ENCODE assay signal across 26 mouse cellular contexts in genomic region chr2:33270569-33270968, GRCm38 (mm10). TPM values are rescaled to one million over a fixed set of nuclear protein-coding genes. Genes with fewer than 3 reads are reported as not detected.
DNase-seq lines count a peak whose midpoint lies in the region; ATAC-seq and TF ChIP-seq lines count a peak whose summit lies in the region.
"Had no signal": no experiment of that assay in that cellular context is flagged by ENCODE, and none has a peak within 500 bp of the region (broad histone marks: within the 10 kb centered on the region; RNA-seq: fewer than 3 reads in every experiment).

No protein-coding gene starts in this region.

- TF ChIP-seq EP300 in liver, postnatal 0 days (IDR thresholded peaks at IDR 0.05; ENCODE audit: low read depth): no peak

- H3K4me1 ChIP-seq in liver, adult 2 months (ENCODE audit: control insufficient read depth, insufficient read depth, low read length): peaks cover 3% of the 10 kb centered on the region
- peaks cover 4% of the 10 kb centered on the region; the same call in 1 of the 2 replicates for H3K4me1 ChIP-seq in liver, embryonic 13.5 days (replicated peaks)
- H3K4me1 ChIP-seq in liver, postnatal 0 days (ENCODE audit: insufficient read depth): peaks cover 9% of the 10 kb centered on the region
- no peaks in the 10 kb centered on the region for H3K4me1 ChIP-seq in hindbrain, embryonic 11.5 days (replicated peaks; ENCODE audit: control insufficient read depth, insufficient read depth, low read length)

- no peak overlapping the region for H3K9ac ChIP-seq in liver, adult 2 months (ENCODE audit: low read depth, low read length)
- H3K9ac ChIP-seq in liver, embryonic 13.5 days: no peak overlapping the region
- H3K9ac ChIP-seq in liver, postnatal 0 days (replicated peaks): no peak overlapping the region
- no peak overlapping the region for H3K9ac ChIP-seq in hindbrain, embryonic 11.5 days (ENCODE audit: low read depth, low read length)
- H3K9ac ChIP-seq: embryonic facial prominence, embryonic 13.5 days; embryonic facial prominence, embryonic 15.5 days; forebrain, embryonic 12.5 days had no signal

- no peak for TF ChIP-seq POLR2A in liver, adult 2 months (IDR thresholded peaks at IDR 0.05; ENCODE audit: extremely low read depth, insufficient read depth, low read length)

- ATAC-seq in liver, embryonic 13.5 days (ENCODE audit: low read depth): peak; percentile 53; the same call in 1 of the 2 replicates
- ATAC-seq in liver, postnatal 0 days: peak; percentile 94
- no peak for ATAC-seq in hindbrain, embryonic 11.5 days (ENCODE audit: low FRiP score)
- ATAC-seq: activated CD4-positive, CD25-positive, alpha-beta regulatory T cell, adult 4 months; CD4-positive, CD25-positive, alpha-beta regulatory T cell, adult 4 months; forebrain, embryonic 14.5 days; forebrain, embryonic 16.5 days; Patski had no signal

- H3K27ac ChIP-seq in liver, adult 2 months (replicated peaks; ENCODE audit: insufficient read depth, low read depth, low read length): no peak overlapping the region
- no peak overlapping the region for H3K27ac ChIP-seq in liver, embryonic 13.5 days
- H3K27ac ChIP-seq in liver, postnatal 0 days (ENCODE audit: low read depth): no peak overlapping the region
- no peak overlapping the region for H3K27ac ChIP-seq in hindbrain, embryonic 11.5 days (ENCODE audit: low read depth, low read length)
- H3K27ac ChIP-seq: embryonic facial prominence, embryonic 13.5 days; embryonic facial prominence, embryonic 15.5 days; forebrain, embryonic 10.5 days; forebrain, embryonic 12.5 days had no signal

- DNase-seq in liver, adult 2 months (ENCODE audit: extremely low read depth, low read depth, low spot score): peak; percentile 77
- DNase-seq in liver: no peak
- DNase-seq in liver, embryonic 13.5 days: no peak
- DNase-seq in liver, postnatal 0 days: no peak
- no peak for DNase-seq in hindbrain, embryonic 11.5 days (ENCODE audit: low spot score)
- DNase-seq: adrenal gland, adult 8-10 months; adrenal gland, postnatal 14 days; adrenal gland, postnatal 36 days; B cell, adult 2 months; cerebellum, adult 11-12 months; cerebellum, adult 2 months; cerebellum, adult 9-10 months; cerebellum, postnatal 10 days; cerebellum, postnatal 25 days had no signal

- TF ChIP-seq CTCF in liver, adult 2 months (IDR thresholded peaks at IDR 0.05; ENCODE audit: low read depth, low read length): no peak
- TF ChIP-seq CTCF in liver, postnatal 0 days (IDR thresholded peaks at IDR 0.05; ENCODE audit: low read depth): no peak

- H3K9me3 ChIP-seq in liver, embryonic 13.5 days (replicated peaks): no peaks in the 10 kb centered on the region
- H3K9me3 ChIP-seq in liver, postnatal 0 days (ENCODE audit: low read length): no peaks in the 10 kb centered on the region
- no peaks in the 10 kb centered on the region for H3K9me3 ChIP-seq in hindbrain, embryonic 11.5 days (ENCODE audit: control insufficient read depth, low read length)
- H3K9me3 ChIP-seq: embryonic facial prominence, embryonic 13.5 days; embryonic facial prominence, embryonic 15.5 days; forebrain, embryonic 10.5 days; forebrain, embryonic 12.5 days; G1E had no signal

- WGBS in liver, adult 2 months: 24% methylated on average over 2 of the region's 2 CpGs
- WGBS in liver, embryonic 13.5 days (ENCODE audit: insufficient replicate concordance): 64% methylated on average over 2 of the region's 2 CpGs
- 61% methylated on average over 2 of the region's 2 CpGs for WGBS in liver, postnatal 0 days (ENCODE audit: insufficient replicate concordance)
- WGBS in hindbrain, embryonic 11.5 days: 97% methylated on average over 2 of the region's 2 CpGs

- H3K36me3 ChIP-seq in liver, adult 2 months (ENCODE audit: control insufficient read depth, insufficient read depth, low read length): no peaks in the 10 kb centered on the region
- H3K36me3 ChIP-seq in liver, embryonic 13.5 days: no peaks in the 10 kb centered on the region
- no peaks in the 10 kb centered on the region for H3K36me3 ChIP-seq in liver, postnatal 0 days (replicated peaks; ENCODE audit: insufficient read depth, low read length)
- no peaks in the 10 kb centered on the region for H3K36me3 ChIP-seq in hindbrain, embryonic 11.5 days (ENCODE audit: control insufficient read depth, insufficient read depth, low read length)
- H3K36me3 ChIP-seq: embryonic facial prominence, embryonic 13.5 days; embryonic facial prominence, embryonic 15.5 days; forebrain, embryonic 10.5 days had no signal

- no peak overlapping the region for H3K4me2 ChIP-seq in liver, embryonic 13.5 days
- no peak overlapping the region for H3K4me2 ChIP-seq in liver, postnatal 0 days (ENCODE audit: low read depth, low read length)
- H3K4me2 ChIP-seq in hindbrain, embryonic 11.5 days (replicated peaks; ENCODE audit: low read depth, low read length): no peak overlapping the region
- H3K4me2 ChIP-seq: embryonic facial prominence, embryonic 13.5 days; embryonic facial prominence, embryonic 15.5 days; forebrain, embryonic 12.5 days had no signal

- H3K4me3 ChIP-seq in liver, adult 2 months (ENCODE audit: insufficient read depth, low read depth, low read length): no peak overlapping the region
- H3K4me3 ChIP-seq in liver, embryonic 13.5 days (replicated peaks): no peak overlapping the region
- H3K4me3 ChIP-seq in liver, postnatal 0 days (ENCODE audit: low read depth, low read length): no peak overlapping the region
- H3K4me3 ChIP-seq in hindbrain, embryonic 11.5 days (ENCODE audit: low read depth, low read length): no peak overlapping the region
- H3K4me3 ChIP-seq: embryonic facial prominence, embryonic 13.5 days; embryonic facial prominence, embryonic 15.5 days; erythroblast, embryonic 14.5 days; forebrain, embryonic 10.5 days; forebrain, embryonic 12.5 days had no signal

- H3K79me2 ChIP-seq in liver, adult 2 months (ENCODE audit: control insufficient read depth, insufficient read depth, low read length): no peaks in the 10 kb centered on the region

- H3K27me3 ChIP-seq in liver, adult 2 months (ENCODE audit: control insufficient read depth, insufficient read depth, low read length): no peaks in the 10 kb centered on the region
- H3K27me3 ChIP-seq in liver, embryonic 13.5 days: no peaks in the 10 kb centered on the region
- no peaks in the 10 kb centered on the region for H3K27me3 ChIP-seq in liver, postnatal 0 days (ENCODE audit: insufficient read depth, low read length)
- H3K27me3 ChIP-seq in hindbrain, embryonic 11.5 days (ENCODE audit: control insufficient read depth, insufficient read depth, low read length): no peaks in the 10 kb centered on the region
- H3K27me3 ChIP-seq: CH12.LX; embryonic facial prominence, embryonic 13.5 days; embryonic facial prominence, embryonic 15.5 days; forebrain, embryonic 12.5 days; Patski had no signal

RNA-seq across cellular contexts. Expression of gene Angptl2, which starts 54.7 kb away (rescaled TPM):
- total RNA-seq in liver, adult 2 months (2014; rRNA removed): 11.3 and 15.4 TPM in 2 replicates
- polyA plus RNA-seq in liver, adult 2 months (2012; rRNA removed): 16.4 and 17.0 TPM in 2 replicates
- 2.6 and 3.0 TPM in 2 replicates for polyA plus RNA-seq in liver, embryonic 13.5 days (2015; fragmentation: Nextera tagmentation; extraction: Ambion mirVana)
- polyA plus RNA-seq in liver, postnatal 0 days (2015; fragmentation: Nextera tagmentation; extraction: Ambion mirVana): 3.8 and 4.4 TPM in 2 replicates
- 19.9 and 21.3 TPM in 2 replicates for polyA plus RNA-seq in hindbrain, embryonic 11.5 days (2014; fragmentation: Nextera tagmentation; extraction: Ambion mirVana)
- polyA plus RNA-seq: erythroblast, embryonic 14.5 days; G1E had no signal
